Mouse (Mus musculus) MEL (cell line): ENCODE results near the gene Prdm1. TPM values are rescaled to one million over a fixed set of nuclear protein-coding genes. Genes with fewer than 3 reads are reported as not detected.

Experiments used
- DNase-seq: peaks from one replicate; pipeline ENCODE4 v3.0.0; 2011; ENCODE audit warnings: low read depth, low spot score
- H3K27ac ChIP-seq: 2 replicates; pipeline ENCODE4 v1.5.1; 2012; ENCODE audit warnings: low read depth, mild to moderate bottlenecking, control low read depth, low read length, moderate library complexity; ENCODE audit not compliant: control insufficient read depth
- H3K27me3 ChIP-seq, 2 experiments: fragments of 150-350 bp in 1 of 2; sonication (generic) in 1 of 2; 2 replicates each; pipeline ENCODE4 v1.6.1; 2012; ENCODE audit warnings: low read length in 2 of 2, mild to moderate bottlenecking in 2 of 2, improper control_type of control experiment in 1 of 2, moderate library complexity in 1 of 2; ENCODE audit not compliant: insufficient read depth in 2 of 2, control insufficient read depth in 1 of 2
- H3K36me3 ChIP-seq, 2 experiments: 2 replicates each; pipeline ENCODE4 v1.6.1; 2012 to 2014; ENCODE audit warnings: low read length in 2 of 2, improper control_type of control experiment in 1 of 2, inconsistent platforms in 1 of 2, mild to moderate bottlenecking in 1 of 2; ENCODE audit not compliant: insufficient read depth in 2 of 2, control insufficient read depth in 1 of 2
- H3K4me1 ChIP-seq, 2 experiments: fragments of 150-350 bp in 1 of 2; sonication (generic) in 1 of 2; 2 replicates each; pipeline ENCODE4 v1.6.1; 2012; ENCODE audit warnings: low read length in 2 of 2, improper control_type of control experiment in 1 of 2, mild to moderate bottlenecking in 1 of 2; ENCODE audit not compliant: insufficient read depth in 2 of 2, control insufficient read depth in 1 of 2
- H3K4me3 ChIP-seq, 2 experiments: fragments of 150-350 bp in 1 of 2; sonication (generic) in 1 of 2; 2 replicates each; pipeline ENCODE4 v1.5.1; 2012; ENCODE audit warnings: low read depth in 2 of 2, low read length in 2 of 2, mild to moderate bottlenecking in 2 of 2, moderate library complexity in 2 of 2, control low read depth in 1 of 2, improper control_type of control experiment in 1 of 2; ENCODE audit not compliant: control insufficient read depth in 1 of 2, insufficient read depth in 1 of 2
- H3K79me2 ChIP-seq: 2 replicates; pipeline ENCODE4 v1.6.1; 2012; ENCODE audit warnings: mild to moderate bottlenecking, low read length, moderate library complexity; ENCODE audit not compliant: control insufficient read depth, poor library complexity, insufficient read depth
- H3K9ac ChIP-seq: 2 replicates; pipeline ENCODE4 v1.6.1; 2012; ENCODE audit warnings: low read depth, mild to moderate bottlenecking, control low read depth, low read length, moderate library complexity; ENCODE audit not compliant: control insufficient read depth, poor library complexity, severe bottlenecking
- H3K9me3 ChIP-seq: fragments of 150-350 bp; sonication (generic); replicated peaks from 2 replicates; pipeline ENCODE4 v1.6.1; 2012; ENCODE audit warnings: mild to moderate bottlenecking, low read length, improper control_type of control experiment, moderate library complexity; ENCODE audit not compliant: insufficient read depth
- BHLHE40 ChIP-seq: IDR thresholded peaks from 2 replicates; pipeline ENCODE4 v1.6.1; 2012; ENCODE audit warnings: low read depth, mild to moderate bottlenecking, inconsistent platforms, low read length, improper control_type of control experiment, borderline replicate concordance
- CHD1 ChIP-seq: IDR thresholded peaks from 2 replicates; pipeline ENCODE4 v1.6.1; 2012; ENCODE audit warnings: low read depth, mild to moderate bottlenecking, inconsistent platforms, low read length, improper control_type of control experiment
- CTCF ChIP-seq, 3 experiments: IDR thresholded peaks in 2 of 3; conservative IDR thresholded peaks in 1 of 3; 2 replicates each; pipeline ENCODE4 v1.5.1; 2011 to 2012; ENCODE audit warnings: low read length in 3 of 3, low read depth in 2 of 3, mild to moderate bottlenecking in 2 of 3, improper control_type of control experiment in 1 of 3, inconsistent platforms in 1 of 3, mixed read lengths in 1 of 3, moderate library complexity in 1 of 3; ENCODE audit not compliant: control insufficient read depth in 1 of 3, insufficient read depth in 1 of 3, poor library complexity in 1 of 3, severe bottlenecking in 1 of 3
- ELF1 ChIP-seq: IDR thresholded peaks from 2 replicates; pipeline ENCODE4 v1.6.1; 2014; ENCODE audit warnings: low read depth, mild to moderate bottlenecking, inconsistent platforms, low read length, improper control_type of control experiment, moderate library complexity
- EP300 ChIP-seq, 2 experiments: IDR thresholded peaks; 2 replicates each; pipeline ENCODE4 v1.6.1; 2011; ENCODE audit warnings: improper control_type of control experiment in 2 of 2, low read length in 2 of 2, low read depth in 1 of 2, mild to moderate bottlenecking in 1 of 2
- ETS1 ChIP-seq: IDR thresholded peaks from 2 replicates; pipeline ENCODE4 v1.6.1; 2012; ENCODE audit warnings: low read depth, mild to moderate bottlenecking, inconsistent platforms, low read length, improper control_type of control experiment, moderate library complexity
- GABPA ChIP-seq: IDR thresholded peaks from 2 replicates; pipeline ENCODE4 v1.6.1; 2012; ENCODE audit warnings: low read depth, mild to moderate bottlenecking, inconsistent platforms, low read length, improper control_type of control experiment, moderate library complexity
- GATA1 ChIP-seq: IDR thresholded peaks from 2 replicates; pipeline ENCODE4 v1.6.1; 2011; ENCODE audit warnings: low read depth, low read length, improper control_type of control experiment
- HCFC1 ChIP-seq: IDR thresholded peaks from 2 replicates; pipeline ENCODE4 v1.6.1; 2012; ENCODE audit warnings: low read depth, mild to moderate bottlenecking, inconsistent platforms, low read length, improper control_type of control experiment, moderate library complexity
- JUND ChIP-seq: IDR thresholded peaks from 2 replicates; pipeline ENCODE4 v1.6.1; 2011; ENCODE audit warnings: low read depth, mild to moderate bottlenecking, improper control_type of control experiment, low read length
- MAFK ChIP-seq: IDR thresholded peaks from 2 replicates; pipeline ENCODE4 v1.6.1; 2011; ENCODE audit warnings: low read depth, mild to moderate bottlenecking, low read length, improper control_type of control experiment, borderline replicate concordance
- MAZ ChIP-seq: IDR thresholded peaks from 2 replicates; pipeline ENCODE4 v1.6.1; 2012; ENCODE audit warnings: low read depth, mild to moderate bottlenecking, inconsistent platforms, low read length, improper control_type of control experiment
- MEF2A ChIP-seq: IDR thresholded peaks from 2 replicates; pipeline ENCODE4 v1.6.1; 2014; ENCODE audit warnings: low read depth, mild to moderate bottlenecking, inconsistent platforms, low read length, improper control_type of control experiment; ENCODE audit not compliant: poor library complexity, insufficient replicate concordance, severe bottlenecking; ENCODE audit errors: extremely low read depth
- MXI1 ChIP-seq: IDR thresholded peaks from 2 replicates; pipeline ENCODE4 v1.6.1; 2011; ENCODE audit warnings: mild to moderate bottlenecking, low read depth, low read length, improper control_type of control experiment
- MYB ChIP-seq: IDR thresholded peaks from 2 replicates; pipeline ENCODE4 v1.6.1; 2011; ENCODE audit warnings: mild to moderate bottlenecking, low read depth, low read length, improper control_type of control experiment
- MYC ChIP-seq: IDR thresholded peaks from 2 replicates; pipeline ENCODE4 v1.6.1; 2011; ENCODE audit warnings: low read depth, mild to moderate bottlenecking, low read length, improper control_type of control experiment, moderate library complexity
- NRF1 ChIP-seq: IDR thresholded peaks from 2 replicates; pipeline ENCODE4 v1.6.1; 2014; ENCODE audit warnings: low read depth, mild to moderate bottlenecking, inconsistent platforms, low read length, improper control_type of control experiment, moderate library complexity; ENCODE audit not compliant: poor library complexity, insufficient read depth, severe bottlenecking
- POLR2A ChIP-seq, 2 experiments: IDR thresholded peaks; 2 replicates each; pipeline ENCODE4 v1.6.1; 2011 to 2012; ENCODE audit warnings: low read length in 2 of 2, mild to moderate bottlenecking in 2 of 2, control low read depth in 1 of 2, improper control_type of control experiment in 1 of 2, low read depth in 1 of 2, moderate library complexity in 1 of 2; ENCODE audit not compliant: control insufficient read depth in 1 of 2, insufficient read depth in 1 of 2, poor library complexity in 1 of 2
- POLR2AphosphoS2 ChIP-seq: IDR thresholded peaks from 2 replicates; pipeline ENCODE4 v1.6.1; 2011; ENCODE audit warnings: low read length, improper control_type of control experiment
- RAD21 ChIP-seq: IDR thresholded peaks from 2 replicates; pipeline ENCODE4 v1.6.1; 2011; ENCODE audit warnings: mild to moderate bottlenecking, low read depth, low read length, improper control_type of control experiment
- RCOR1 ChIP-seq: IDR thresholded peaks from 2 replicates; pipeline ENCODE4 v1.6.1; 2012; ENCODE audit warnings: low read depth, mild to moderate bottlenecking, inconsistent platforms, low read length, improper control_type of control experiment
- SIN3A ChIP-seq: IDR thresholded peaks from 2 replicates; pipeline ENCODE4 v1.6.1; 2012; ENCODE audit warnings: low read length, improper control_type of control experiment, inconsistent platforms
- SMC3 ChIP-seq: IDR thresholded peaks from 2 replicates; pipeline ENCODE4 v1.6.1; 2011; ENCODE audit warnings: low read depth, low read length, improper control_type of control experiment
- TAL1 ChIP-seq: IDR thresholded peaks from 2 replicates; pipeline ENCODE4 v1.6.1; 2012; ENCODE audit warnings: mild to moderate bottlenecking, inconsistent platforms, low read length, moderate library complexity, mixed read lengths
- TBP ChIP-seq: IDR thresholded peaks from 2 replicates; pipeline ENCODE4 v1.8.0; 2011; ENCODE audit warnings: low read depth, low read length, improper control_type of control experiment
- TCF12 ChIP-seq: IDR thresholded peaks from 2 replicates; pipeline ENCODE4 v1.6.1; 2014; ENCODE audit warnings: low read depth, mild to moderate bottlenecking, inconsistent platforms, low read length, improper control_type of control experiment, moderate library complexity
- UBTF ChIP-seq: IDR thresholded peaks from 2 replicates; pipeline ENCODE4 v1.6.1; 2012; ENCODE audit warnings: low read depth, mild to moderate bottlenecking, inconsistent platforms, low read length, improper control_type of control experiment, moderate library complexity, borderline replicate concordance; ENCODE audit not compliant: insufficient read depth
- USF1 ChIP-seq: IDR thresholded peaks from 2 replicates; pipeline ENCODE4 v1.6.1; 2014; ENCODE audit warnings: low read depth, mild to moderate bottlenecking, inconsistent platforms, low read length, improper control_type of control experiment, moderate library complexity
- ZKSCAN1 ChIP-seq: IDR thresholded peaks from 2 replicates; pipeline ENCODE4 v1.6.1; 2012; ENCODE audit warnings: low read depth, mild to moderate bottlenecking, inconsistent platforms, low read length, improper control_type of control experiment, moderate library complexity
- ZMIZ1 ChIP-seq: IDR thresholded peaks from 2 replicates; pipeline ENCODE4 v1.6.1; 2012; ENCODE audit warnings: low read depth, mild to moderate bottlenecking, inconsistent platforms, low read length, improper control_type of control experiment, moderate library complexity
- ZNF384 ChIP-seq: IDR thresholded peaks from 2 replicates; pipeline ENCODE4 v1.6.1; 2012; ENCODE audit warnings: low read depth, mild to moderate bottlenecking, inconsistent platforms, low read length, improper control_type of control experiment
- polyA plus RNA-seq, 2 experiments: library from polyadenylated mRNA; stranded (reverse) in 1 of 2; unstranded in 1 of 2; fragments of >175 nt in 1 of 2; fragments of >200 nt in 1 of 2; gene quantifications; 2 replicates each; pipeline versions ENCODE4 v1.2.1 to v1.2.4; 2012; ENCODE audit warnings: low replicate concordance in 2 of 2, low read depth in 1 of 2; ENCODE audit not compliant: insufficient read length in 2 of 2, insufficient read depth in 1 of 2, missing spikeins in 1 of 2
- total RNA-seq: library from RNA; depleted of rRNA; stranded (reverse); fragments of 300-350 nt; gene quantifications from 2 replicates; pipeline ENCODE4 v1.2.3, GENCODE M21; 2012

The Prdm1 gene
- total and polyA plus RNA-seq, 3 experiments, result 0.14 TPM; not detected in 2

GRCm38 (mm10) chr10:44475376-44475775, 52.9 kb downstream of the Prdm1 start:
- Histone ChIP-seq H3K4me3 (no peak overlapping the region), H3K4me1 (peaks cover 4 to 14% of the 10 kb centered on the region in 2 experiments), H3K79me2 (no peaks in the 10 kb centered on the region), H3K9me3 (no peaks in the 10 kb centered on the region), H3K36me3 (peaks cover 0 to 12% of the 10 kb centered on the region in 2 experiments; a peak in 2 of 4 replicates), H3K27me3 (0 out of 4 replicates have a peak, but pooled peaks cover 0 to 2% of the 10 kb centered on the region in 2 experiments), H3K9ac (no peak overlapping the region), H3K27ac (peak overlapping the region; percentile 63)
- DNase-seq, result peak; percentile 90
- TF ChIP-seq UBTF, result no peak
- TF ChIP-seq RCOR1, result peak; percentile 52
- TF ChIP-seq ZMIZ1, result no peak
- peak; percentile 55; the same call in 1 of the 2 replicates for TF ChIP-seq BHLHE40
- TF ChIP-seq EP300 (IDR thresholded peaks at IDR 0.05; ENCODE audit: low read depth in 1 of 2, low read length in 2 of 2), result peak; percentile 83 to 85
- peak; percentile 60; the same call in 1 of the 2 replicates for TF ChIP-seq MYB
- peak; percentile 74 for TF ChIP-seq USF1
- TF ChIP-seq SMC3, result no peak; the same call in 1 of the 2 replicates
- no peak for TF ChIP-seq MAZ
- peak; percentile 40 for TF ChIP-seq ZNF384
- TF ChIP-seq RAD21, result no peak
- peak; percentile 49; the same call in 1 of the 2 replicates for TF ChIP-seq SIN3A
- TF ChIP-seq POLR2A (IDR thresholded peaks at IDR 0.05; ENCODE audit: control insufficient read depth in 1 of 2, insufficient read depth in 1 of 2, low read depth in 1 of 2, low read length in 2 of 2, poor library complexity in 1 of 2), result no peak
- TF ChIP-seq HCFC1, result no peak
- peak; percentile 81 for TF ChIP-seq ETS1
- peak; percentile 67 for TF ChIP-seq TAL1
- peak; percentile 51; the same call in 1 of the 2 replicates for TF ChIP-seq MAFK
- no peak for TF ChIP-seq POLR2AphosphoS2
- no peak for TF ChIP-seq CTCF (IDR thresholded peaks at IDR 0.05 in 2 of 3, conservative IDR thresholded peaks at IDR 0.05 in 1 of 3; ENCODE audit: control insufficient read depth in 1 of 3, insufficient read depth in 1 of 3, low read depth in 2 of 3, low read length in 3 of 3, poor library complexity in 1 of 3, severe bottlenecking in 1 of 3)
- TF ChIP-seq JUND, result no peak
- TF ChIP-seq GATA1, result peak; percentile 83
- TF ChIP-seq MYC, result peak; percentile 80; the same call in 1 of the 2 replicates
- TF ChIP-seq TCF12, result peak; percentile 68
- 0 out of 2 replicates have a peak, but pooled peaks have one; percentile 26 for TF ChIP-seq MXI1
- TF ChIP-seq GABPA, result no peak
- TF ChIP-seq MEF2A, result no peak
- peak; percentile 96 for TF ChIP-seq TBP
- TF ChIP-seq NRF1, result no peak
- no peak for TF ChIP-seq CHD1
- TF ChIP-seq ZKSCAN1, result no peak
- no peak for TF ChIP-seq ELF1
